In the genomic region with DNA sequence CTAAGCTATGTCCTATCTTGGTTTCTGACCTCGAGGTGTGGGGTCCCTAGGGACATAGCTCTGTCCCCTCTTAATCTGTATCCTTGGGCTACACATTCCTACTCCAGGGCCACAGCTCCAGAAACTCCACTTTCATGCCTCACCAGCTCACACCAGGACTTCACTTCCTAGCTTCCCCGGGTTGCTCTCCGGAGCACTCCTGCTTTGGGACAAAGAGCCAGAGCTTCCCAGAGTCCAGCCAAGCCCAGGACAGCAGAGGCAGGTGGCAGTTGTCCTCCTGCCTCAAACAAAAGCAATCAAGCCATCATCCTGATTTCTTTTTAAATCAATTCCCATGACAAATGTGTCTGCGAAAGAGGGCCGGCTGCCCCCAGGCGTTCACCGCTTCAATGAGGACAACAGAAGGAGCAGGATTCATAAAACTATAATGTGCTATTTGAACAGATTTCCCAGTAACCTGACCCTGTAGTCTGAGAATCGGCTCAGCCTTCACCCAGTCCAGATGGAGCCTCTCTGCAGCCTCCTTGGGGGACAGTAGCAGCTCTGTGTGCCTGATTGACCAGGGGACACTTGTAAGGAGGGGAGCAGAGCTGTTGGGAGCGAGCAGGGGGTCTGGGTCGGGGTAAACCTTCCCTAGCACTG, we compare ENCODE assay signal across 16 mouse cellular contexts. TPM values are rescaled to one million over a fixed set of nuclear protein-coding genes. Genes with fewer than 3 reads are reported as not detected.
DNase-seq lines count a peak whose midpoint lies in the region; ATAC-seq lines count a peak whose summit lies in the region.
"Had no signal": no experiment of that assay in that cellular context is flagged by ENCODE, and none has a peak within 500 bp of the region (broad histone marks: within the 10 kb centered on the region; RNA-seq: fewer than 3 reads in every experiment).

No protein-coding gene starts in this region.

- peaks cover 48% of the 10 kb centered on the region for H3K4me1 ChIP-seq in forebrain, embryonic 13.5 days
- H3K4me1 ChIP-seq in limb, embryonic 13.5 days: peaks cover 13% of the 10 kb centered on the region

- H3K9ac ChIP-seq in forebrain, embryonic 13.5 days: no peak overlapping the region
- H3K9ac ChIP-seq in limb, embryonic 13.5 days: peak overlapping the region; percentile 19; the same call in 1 of the 2 replicates

- no peak overlapping the region for H3K4me3 ChIP-seq in forebrain, embryonic 13.5 days
- no peak overlapping the region for H3K4me3 ChIP-seq in limb, embryonic 13.5 days
- H3K4me3 ChIP-seq: megakaryocyte, embryonic 14.5 days had no signal

- 40% methylated on average over 10 of the region's 10 CpGs for WGBS in forebrain, embryonic 13.5 days
- WGBS in limb, embryonic 13.5 days: 44% methylated on average over 10 of the region's 10 CpGs

- no peak overlapping the region for H3K4me2 ChIP-seq in forebrain, embryonic 13.5 days
- H3K4me2 ChIP-seq in limb, embryonic 13.5 days (replicated peaks): no peak overlapping the region

- H3K27me3 ChIP-seq in forebrain, embryonic 13.5 days: no peaks in the 10 kb centered on the region
- H3K27me3 ChIP-seq in limb, embryonic 13.5 days: peaks cover 31% of the 10 kb centered on the region

- 0 out of 2 replicates have a peak, but pooled peaks have one; percentile 16 for ATAC-seq in forebrain, embryonic 13.5 days
- no peak for ATAC-seq in limb, embryonic 13.5 days (ENCODE audit: low FRiP score, low read depth)

- peak; percentile 46 for DNase-seq in embryo, embryonic 10 days (ENCODE audit: low spot score)
- DNase-seq in embryo, embryonic 9.5 days (ENCODE audit: extremely low spot score): no peak
- DNase-seq in brain, adult 2 months (ENCODE audit: low read depth, low spot score): peak; percentile 20
- DNase-seq in urinary bladder, postnatal 4 days (ENCODE audit: low spot score in 2 of 2): no peak
- no peak for DNase-seq in thymus, postnatal 0 days (ENCODE audit: low spot score)
- no peak for DNase-seq in frontal cortex, postnatal 36 days (ENCODE audit: low spot score in 2 of 2)
- DNase-seq: B cell, adult 2 months; gastrocnemius, postnatal 25 days; heart, postnatal 14 days; lung, adult 18-20 months; thymus, postnatal 25 days had no signal

- no peaks in the 10 kb centered on the region for H3K36me3 ChIP-seq in forebrain, embryonic 13.5 days (ENCODE audit: poor library complexity, severe bottlenecking)
- H3K36me3 ChIP-seq in limb, embryonic 13.5 days: no peaks in the 10 kb centered on the region

- no peaks in the 10 kb centered on the region for H3K9me3 ChIP-seq in forebrain, embryonic 13.5 days (replicated peaks)
- H3K9me3 ChIP-seq in limb, embryonic 13.5 days: no peaks in the 10 kb centered on the region
- H3K9me3 ChIP-seq: megakaryocyte, embryonic 14.5 days had no signal

- H3K27ac ChIP-seq in forebrain, embryonic 13.5 days: peak overlapping the region; percentile 52
- H3K27ac ChIP-seq in limb, embryonic 13.5 days: no peak overlapping the region
- H3K27ac ChIP-seq: kidney, postnatal 0 days had no signal

RNA-seq across cellular contexts. Expression of a gene that starts 15.3 kb away (rescaled TPM):
- polyA plus RNA-seq in forebrain, embryonic 13.5 days (2015; fragmentation: Nextera tagmentation; extraction: Ambion mirVana): 0.32 and 0.39 TPM in 2 replicates
- 0.11 TPM in 1 of 2 replicates, not detected in the other for polyA plus RNA-seq in limb, embryonic 13.5 days (2015; fragmentation: Nextera tagmentation; extraction: Ambion mirVana)
- not detected in 2 replicates for polyA plus RNA-seq in thymus, postnatal 0 days (2015; fragmentation: Nextera tagmentation; extraction: Ambion mirVana)
- polyA plus RNA-seq: spleen, adult 2 months had no signal

Comparison
In these comparisons a context has a peak if more than half of its experiments do, and no peak if none do; other contexts are left out.
1. DNase-seq: peak in embryo, embryonic 10 days (single experiment) and brain, adult 2 months (single experiment); none in embryo, embryonic 9.5 days (single experiment), urinary bladder, postnatal 4 days (0 of 2), thymus, postnatal 0 days (single experiment) and frontal cortex, postnatal 36 days (0 of 2).